Mouse (Mus musculus): ENCODE results near the gene Olfr675. TPM values are rescaled to one million over a fixed set of nuclear protein-coding genes. Genes with fewer than 3 reads are reported as not detected.

Gene Olfr675
- not detected in 2 replicates for polyA plus RNA-seq (2012; rRNA removed)

DNA sequence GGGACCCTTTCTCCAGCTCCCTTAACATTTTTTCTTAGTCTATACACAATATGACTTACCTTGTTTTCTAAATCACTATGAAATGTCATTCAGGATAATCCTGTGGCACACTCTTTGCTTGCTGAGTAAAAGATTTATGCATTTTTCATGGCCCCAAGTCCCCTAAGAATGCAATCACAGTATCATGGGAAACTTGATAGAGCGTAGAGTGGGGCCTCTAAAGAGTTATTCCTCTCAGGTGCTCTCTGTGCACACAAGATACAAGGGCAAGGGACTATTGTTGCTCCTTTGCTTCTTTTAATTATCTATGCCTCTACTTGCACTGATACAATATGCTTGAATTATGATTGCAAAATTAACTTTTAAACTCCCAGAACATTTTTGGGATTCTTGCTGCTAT, at the start of gene Olfr675:
TSS of gene Olfr675 (minus strand) at position 101 of the 400 bp plus-strand sequence.

DNA sequence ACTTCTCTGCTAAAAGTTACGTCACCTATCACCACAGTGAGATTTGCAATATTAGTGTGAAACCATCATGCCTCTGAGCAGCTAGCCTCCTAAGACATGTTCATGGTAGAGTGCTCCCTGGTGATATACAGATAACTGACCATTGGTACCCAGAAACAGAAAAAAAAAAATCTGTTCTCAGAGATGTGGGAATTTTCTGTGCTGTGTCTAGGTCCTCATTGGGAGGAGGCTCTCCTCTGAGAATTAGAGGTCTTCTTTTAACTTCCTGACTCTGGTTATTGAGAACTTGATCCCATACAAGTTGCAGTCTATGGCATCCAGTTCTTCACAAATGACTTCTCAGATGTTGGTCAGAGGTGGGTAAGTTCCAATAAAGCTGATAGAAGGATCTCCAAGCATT, 35.9 kb upstream of the Olfr675 start, which contains the start of gene Olfr678:
TSS of gene Olfr678 (plus strand) at position 301 of the 400 bp plus-strand sequence.

DNA sequence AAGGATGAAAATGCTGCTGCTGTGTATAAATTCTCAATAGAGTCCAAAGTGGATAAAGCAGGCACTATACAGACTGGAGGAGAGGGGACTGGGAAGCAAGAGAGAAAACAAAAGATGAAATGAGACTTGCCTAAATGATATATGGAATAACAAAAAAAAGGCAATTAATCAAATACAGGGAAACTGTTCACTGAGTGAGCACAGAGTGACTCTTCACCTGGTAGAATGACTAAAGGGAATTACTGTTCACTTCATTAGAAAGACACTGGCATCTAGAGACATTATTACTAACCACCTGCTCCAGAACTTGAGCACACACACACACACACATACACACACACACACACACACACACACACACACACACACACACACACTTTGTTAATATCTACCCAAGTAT, 4.1 kb upstream of the Olfr675 start, which contains the start of gene Olfr676:
TSS of gene Olfr676 (plus strand) at position 301 of the 400 bp plus-strand sequence.

DNA sequence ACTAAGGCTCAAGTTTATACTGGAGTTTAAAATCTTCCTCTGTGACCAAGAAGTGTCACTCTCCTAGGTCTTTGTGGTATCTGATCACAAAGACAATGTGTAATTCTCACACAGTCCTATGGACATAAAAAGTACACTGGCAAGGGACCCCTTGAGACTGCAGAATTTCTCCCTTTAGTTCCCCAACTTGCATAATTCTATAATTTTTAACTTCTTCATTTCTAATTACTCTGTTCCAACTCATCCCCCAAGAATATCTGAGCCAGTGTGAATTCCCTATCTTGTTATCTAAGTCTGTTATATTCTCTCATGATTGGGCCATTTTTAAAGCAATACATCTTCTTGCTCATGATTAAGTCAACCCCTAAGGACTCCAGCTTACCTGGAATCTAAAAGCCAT, 26.3 kb downstream of the Olfr675 start, which contains the start of gene Olfr672:
TSS of gene Olfr672 (minus strand) at position 101 of the 400 bp plus-strand sequence.

DNA sequence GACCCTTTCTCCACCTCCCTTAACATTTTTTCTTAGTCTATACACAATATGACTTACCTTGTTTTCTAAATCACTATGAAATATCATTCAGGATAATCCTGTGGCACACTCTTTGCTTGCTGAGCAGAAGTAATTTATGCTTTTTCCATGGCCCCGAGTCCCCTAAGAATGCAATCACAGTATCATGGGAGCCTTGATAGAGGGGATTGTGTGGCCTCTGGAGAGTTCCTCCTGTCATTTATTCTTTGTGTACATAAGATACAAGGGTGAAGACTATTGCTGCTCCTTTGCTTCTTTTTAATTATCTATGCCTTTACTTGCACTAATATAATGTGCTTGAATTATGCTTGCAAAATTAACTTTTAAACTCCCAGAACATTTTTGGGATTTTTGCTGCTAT, 49.2 kb downstream of the Olfr675 start, which contains the start of gene Olfr671:
TSS of gene Olfr671 (minus strand) at position 101 of the 400 bp plus-strand sequence.

Other genes starting within 250 kb of the Olfr675 start
- gene Usp17lb, start 185.9 kb downstream of the Olfr675 start, polyA plus RNA-seq (2012; rRNA removed): not detected in 2 replicates
- not detected in 2 replicates for gene Usp17la, start 171.5 kb downstream of the Olfr675 start, polyA plus RNA-seq (2012; rRNA removed)
- gene Olfr665, start 150.4 kb downstream of the Olfr675 start, polyA plus RNA-seq (2012; rRNA removed): not detected in 2 replicates
- not detected in 2 replicates for gene Olfr666, start 132.5 kb downstream of the Olfr675 start, polyA plus RNA-seq (2012; rRNA removed)
- gene Olfr667, start 107.0 kb downstream of the Olfr675 start, polyA plus RNA-seq (2012; rRNA removed): not detected in 2 replicates
- not detected in 2 replicates for gene Olfr668, start 100.4 kb downstream of the Olfr675 start, polyA plus RNA-seq (2012; rRNA removed)
- gene Olfr669, start 94.2 kb downstream of the Olfr675 start, polyA plus RNA-seq (2012; rRNA removed): not detected in 2 replicates
- gene Olfr670, start 65.8 kb downstream of the Olfr675 start, polyA plus RNA-seq (2012; rRNA removed): not detected in 2 replicates
- gene Olfr671, start 49.3 kb downstream of the Olfr675 start, polyA plus RNA-seq (2012; rRNA removed): not detected in 2 replicates
- gene Olfr672, start 26.4 kb downstream of the Olfr675 start, polyA plus RNA-seq (2012; rRNA removed): not detected in 2 replicates
- not detected in 2 replicates for gene Olfr676, start 4.2 kb upstream of the Olfr675 start, polyA plus RNA-seq (2012; rRNA removed)
- not detected in 2 replicates for gene Olfr677, start 22.9 kb upstream of the Olfr675 start, polyA plus RNA-seq (2012; rRNA removed)
- not detected in 2 replicates for gene Olfr678, start 36.0 kb upstream of the Olfr675 start, polyA plus RNA-seq (2012; rRNA removed)
- not detected in 2 replicates for gene Olfr679, start 52.7 kb upstream of the Olfr675 start, polyA plus RNA-seq (2012; rRNA removed)
- not detected in 2 replicates for gene Olfr680-ps1, start 64.4 kb upstream of the Olfr675 start, polyA plus RNA-seq (2012; rRNA removed)
- gene Olfr681, start 88.4 kb upstream of the Olfr675 start, polyA plus RNA-seq (2012; rRNA removed): not detected in 2 replicates
- gene Olfr683, start 118.6 kb upstream of the Olfr675 start, polyA plus RNA-seq (2012; rRNA removed): not detected in 2 replicates
- gene Olfr684, start 135.2 kb upstream of the Olfr675 start, polyA plus RNA-seq (2012; rRNA removed): not detected in 2 replicates
- not detected in 2 replicates for gene Olfr685, start 157.6 kb upstream of the Olfr675 start, polyA plus RNA-seq (2012; rRNA removed)
- gene Olfr686, start 179.0 kb upstream of the Olfr675 start, polyA plus RNA-seq (2012; rRNA removed): not detected in 2 replicates